Mouse (Mus musculus) midbrain, embryonic 15.5 days (tissue): ENCODE data around the gene Dlg2. TPM values are rescaled to one million over a fixed set of nuclear protein-coding genes. Genes with fewer than 3 reads are reported as not detected.

Source experiments
- ATAC-seq: fragments of 200-750 bp; cut with Nextera tagmentation; replicated peaks from 2 replicates; pipeline ENCODE4 v1.8.0; 2017; ENCODE audit warnings: moderate TSS enrichment
- H3K27ac ChIP-seq: fragments of 300-500 bp; sonication (generic); 2 replicates; pipeline ENCODE4 v1.5.1; 2015; ENCODE audit warnings: mild to moderate bottlenecking, inconsistent platforms
- H3K27me3 ChIP-seq: fragments of 300-500 bp; sonication (generic); replicated peaks from 2 replicates; pipeline ENCODE4 v1.6.1; 2015; ENCODE audit warnings: inconsistent platforms
- H3K36me3 ChIP-seq: fragments of 300-500 bp; sonication (generic); replicated peaks from 2 replicates; pipeline ENCODE4 v1.6.1; 2015; ENCODE audit warnings: inconsistent platforms
- H3K4me1 ChIP-seq: fragments of 300-500 bp; sonication (generic); 2 replicates; pipeline ENCODE4 v1.6.1; 2015; ENCODE audit warnings: inconsistent platforms
- H3K4me2 ChIP-seq: fragments of 300-500 bp; sonication (generic); 2 replicates; pipeline ENCODE4 v1.6.1; 2015; ENCODE audit warnings: inconsistent platforms, mild to moderate bottlenecking, moderate library complexity
- H3K4me3 ChIP-seq: fragments of 300-500 bp; sonication (generic); 2 replicates; pipeline ENCODE4 v1.5.1; 2015; ENCODE audit warnings: mild to moderate bottlenecking, inconsistent platforms
- H3K9ac ChIP-seq: fragments of 300-500 bp; sonication (generic); 2 replicates; pipeline ENCODE4 v1.6.1; 2015; ENCODE audit warnings: mild to moderate bottlenecking, inconsistent platforms
- H3K9me3 ChIP-seq: fragments of 300-500 bp; sonication (generic); 2 replicates; pipeline ENCODE4 v1.6.1; 2016; ENCODE audit warnings: inconsistent platforms
- WGBS: fragments of 180-500 bp; shearing (Covaris S2); methylation state at CpG from one replicate; pipeline ENCODE4 v1.1.7; 2015; ENCODE audit warnings: mixed read lengths; 5-methylcytosine and 5-hydroxymethylcytosine counted together
- polyA plus RNA-seq: library from polyadenylated mRNA; unstranded; fragments of >200 nt; fragmentation: Nextera tagmentation; extraction: Ambion mirVana; gene quantifications from 2 replicates; pipeline ENCODE4 v1.2.1, GENCODE M21; 2015

Gene Dlg2
- polyA plus RNA-seq, 1 experiment from 2014 or later: 28.8 TPM

- H3K4me2 ChIP-seq: no peak overlapping the region
- ATAC-seq: no peak
- 67% methylated on average over 5 of the region's 5 CpGs for WGBS
- H3K4me3 ChIP-seq: no peak overlapping the region
- H3K27ac ChIP-seq: no peak overlapping the region
- no peaks in the 10 kb centered on the region for H3K4me1 ChIP-seq
- H3K9me3 ChIP-seq: no peaks in the 10 kb centered on the region
- no peak overlapping the region for H3K9ac ChIP-seq
- no peaks in the 10 kb centered on the region for H3K27me3 ChIP-seq
- H3K36me3 ChIP-seq: no peaks in the 10 kb centered on the region
Observed at GRCm38 (mm10) chr7:91709853-91710252, 1233.4 kb downstream of the Dlg2 start.

GRCm38 (mm10) chr7:91711184-91711583, 1234.7 kb downstream of the Dlg2 start:
- no peaks in the 10 kb centered on the region for H3K27me3 ChIP-seq
- H3K4me3 ChIP-seq: no peak overlapping the region
- H3K9ac ChIP-seq: no peak overlapping the region
- no peaks in the 10 kb centered on the region for H3K36me3 ChIP-seq
- no peak overlapping the region for H3K27ac ChIP-seq
- 86% methylated on average over 6 of the region's 6 CpGs for WGBS
- H3K4me2 ChIP-seq: no peak overlapping the region
- no peak for ATAC-seq
- H3K4me1 ChIP-seq: no peaks in the 10 kb centered on the region
- no peaks in the 10 kb centered on the region for H3K9me3 ChIP-seq

- ATAC-seq: no peak
- Histone ChIP-seq H3K36me3 (no peaks in the 10 kb centered on the region), H3K27me3 (no peaks in the 10 kb centered on the region), H3K27ac (no peak overlapping the region), H3K4me3 (no peak overlapping the region), H3K4me2 (no peak overlapping the region), H3K9ac (no peak overlapping the region), H3K4me1 (no peaks in the 10 kb centered on the region), H3K9me3 (no peaks in the 10 kb centered on the region)
- 65% methylated on average over 1 of the region's 1 CpGs for WGBS
Observed at GRCm38 (mm10) chr7:91715776-91716175, 1239.3 kb downstream of the Dlg2 start.

GRCm38 (mm10) chr7:91716696-91717095, 1240.2 kb downstream of the Dlg2 start:
- Histone ChIP-seq H3K4me3 (no peak overlapping the region), H3K4me2 (no peak overlapping the region), H3K27me3 (no peaks in the 10 kb centered on the region), H3K36me3 (no peaks in the 10 kb centered on the region), H3K9me3 (no peaks in the 10 kb centered on the region), H3K4me1 (no peaks in the 10 kb centered on the region), H3K27ac (no peak overlapping the region), H3K9ac (no peak overlapping the region)
- 73% methylated on average over 6 of the region's 6 CpGs for WGBS
- no peak for ATAC-seq

GRCm38 (mm10) chr7:91720318-91720717, 1243.8 kb downstream of the Dlg2 start:
- no peak overlapping the region for H3K9ac ChIP-seq
- H3K4me2 ChIP-seq: no peak overlapping the region
- no peaks in the 10 kb centered on the region for H3K27me3 ChIP-seq
- no peaks in the 10 kb centered on the region for H3K36me3 ChIP-seq
- no peaks in the 10 kb centered on the region for H3K4me1 ChIP-seq
- H3K9me3 ChIP-seq: no peaks in the 10 kb centered on the region
- no peak overlapping the region for H3K27ac ChIP-seq
- no peak overlapping the region for H3K4me3 ChIP-seq
- no peak for ATAC-seq

- no peak for ATAC-seq
- H3K4me2 ChIP-seq: no peak overlapping the region
- no peaks in the 10 kb centered on the region for H3K36me3 ChIP-seq
- 87% methylated on average over 5 of the region's 5 CpGs for WGBS
- no peak overlapping the region for H3K9ac ChIP-seq
- H3K27ac ChIP-seq: no peak overlapping the region
- no peak overlapping the region for H3K4me3 ChIP-seq
- H3K27me3 ChIP-seq: no peaks in the 10 kb centered on the region
- no peaks in the 10 kb centered on the region for H3K4me1 ChIP-seq
- H3K9me3 ChIP-seq: no peaks in the 10 kb centered on the region
Observed at GRCm38 (mm10) chr7:91724397-91724796, 1247.9 kb downstream of the Dlg2 start.

GRCm38 (mm10) chr7:91740748-91741147, 1264.3 kb downstream of the Dlg2 start:
- 92% methylated on average over 3 of the region's 3 CpGs for WGBS
- no peaks in the 10 kb centered on the region for H3K36me3 ChIP-seq
- H3K4me3 ChIP-seq: no peak overlapping the region
- no peaks in the 10 kb centered on the region for H3K27me3 ChIP-seq
- no peak overlapping the region for H3K4me2 ChIP-seq
- H3K9ac ChIP-seq: no peak overlapping the region
- ATAC-seq: no peak
- H3K4me1 ChIP-seq: no peaks in the 10 kb centered on the region
- H3K9me3 ChIP-seq: no peaks in the 10 kb centered on the region
- no peak overlapping the region for H3K27ac ChIP-seq

- H3K4me1 ChIP-seq: no peaks in the 10 kb centered on the region
- no peak overlapping the region for H3K4me3 ChIP-seq
- no peak for ATAC-seq
- no peak overlapping the region for H3K4me2 ChIP-seq
- no peaks in the 10 kb centered on the region for H3K9me3 ChIP-seq
- H3K9ac ChIP-seq: no peak overlapping the region
- no peaks in the 10 kb centered on the region for H3K27me3 ChIP-seq
- no peak overlapping the region for H3K27ac ChIP-seq
- H3K36me3 ChIP-seq: no peaks in the 10 kb centered on the region
Observed at GRCm38 (mm10) chr7:91753151-91753861, 1276.8 kb downstream of the Dlg2 start.

- no peaks in the 10 kb centered on the region for H3K27me3 ChIP-seq
- H3K27ac ChIP-seq: no peak overlapping the region
- H3K9me3 ChIP-seq: no peaks in the 10 kb centered on the region
- H3K4me3 ChIP-seq: no peak overlapping the region
- H3K36me3 ChIP-seq: no peaks in the 10 kb centered on the region
- no peak overlapping the region for H3K4me2 ChIP-seq
- H3K4me1 ChIP-seq: no peaks in the 10 kb centered on the region
- no peak overlapping the region for H3K9ac ChIP-seq
- no peak for ATAC-seq
Observed at GRCm38 (mm10) chr7:91767648-91768047, 1291.2 kb downstream of the Dlg2 start.

- Histone ChIP-seq H3K4me2 (no peak overlapping the region), H3K4me3 (no peak overlapping the region), H3K4me1 (no peaks in the 10 kb centered on the region), H3K27ac (no peak overlapping the region), H3K36me3 (no peaks in the 10 kb centered on the region), H3K27me3 (no peaks in the 10 kb centered on the region), H3K9me3 (no peaks in the 10 kb centered on the region), H3K9ac (no peak overlapping the region)
- no peak for ATAC-seq
Observed at GRCm38 (mm10) chr7:91778673-91779072, 1302.2 kb downstream of the Dlg2 start.

- H3K27me3 ChIP-seq: no peaks in the 10 kb centered on the region
- no peak for ATAC-seq
- WGBS: 79% methylated on average over 2 of the region's 2 CpGs
Observed at GRCm38 (mm10) chr7:91784617-91785016, 1308.1 kb downstream of the Dlg2 start.

GRCm38 (mm10) chr7:91785445-91785844, 1309.0 kb downstream of the Dlg2 start:
- H3K9me3 ChIP-seq: no peaks in the 10 kb centered on the region
- H3K36me3 ChIP-seq: no peaks in the 10 kb centered on the region
- no peak overlapping the region for H3K4me3 ChIP-seq
- no peak overlapping the region for H3K9ac ChIP-seq
- ATAC-seq: no peak
- 75% methylated on average over 5 of the region's 5 CpGs for WGBS
- H3K27ac ChIP-seq: no peak overlapping the region
- no peaks in the 10 kb centered on the region for H3K27me3 ChIP-seq
- no peak overlapping the region for H3K4me2 ChIP-seq
- H3K4me1 ChIP-seq: peaks cover 1% of the 10 kb centered on the region; the same call in 1 of the 2 replicates

More at GRCm38 (mm10) chr7:91784617-91785016, 1308.1 kb downstream of the Dlg2 start:
- H3K9me3 ChIP-seq: no peaks in the 10 kb centered on the region
- H3K36me3 ChIP-seq: no peaks in the 10 kb centered on the region
- no peak overlapping the region for H3K9ac ChIP-seq
- no peak overlapping the region for H3K27ac ChIP-seq
- H3K4me3 ChIP-seq: no peak overlapping the region
- no peaks in the 10 kb centered on the region for H3K4me1 ChIP-seq
- H3K4me2 ChIP-seq: no peak overlapping the region

GRCm38 (mm10) chr7:91785871-91786270, 1309.4 kb downstream of the Dlg2 start:
- H3K27ac ChIP-seq: no peak overlapping the region
- H3K9ac ChIP-seq: no peak overlapping the region
- H3K4me1 ChIP-seq: peaks cover 6% of the 10 kb centered on the region; the same call in 1 of the 2 replicates
- no peak overlapping the region for H3K4me3 ChIP-seq
- H3K9me3 ChIP-seq: no peaks in the 10 kb centered on the region
- WGBS: 78% methylated on average over 3 of the region's 3 CpGs
- no peaks in the 10 kb centered on the region for H3K27me3 ChIP-seq
- H3K4me2 ChIP-seq: no peak overlapping the region
- H3K36me3 ChIP-seq: no peaks in the 10 kb centered on the region
- no peak for ATAC-seq
